Mouse (Mus musculus): ENCODE results near the gene Dmac2. TPM values are rescaled to one million over a fixed set of nuclear protein-coding genes. Genes with fewer than 3 reads are reported as not detected.

Dmac2 gene
- total and polyA plus RNA-seq, 2 experiments from 2014 or later = 47.5 to 54.3 TPM

DNA sequence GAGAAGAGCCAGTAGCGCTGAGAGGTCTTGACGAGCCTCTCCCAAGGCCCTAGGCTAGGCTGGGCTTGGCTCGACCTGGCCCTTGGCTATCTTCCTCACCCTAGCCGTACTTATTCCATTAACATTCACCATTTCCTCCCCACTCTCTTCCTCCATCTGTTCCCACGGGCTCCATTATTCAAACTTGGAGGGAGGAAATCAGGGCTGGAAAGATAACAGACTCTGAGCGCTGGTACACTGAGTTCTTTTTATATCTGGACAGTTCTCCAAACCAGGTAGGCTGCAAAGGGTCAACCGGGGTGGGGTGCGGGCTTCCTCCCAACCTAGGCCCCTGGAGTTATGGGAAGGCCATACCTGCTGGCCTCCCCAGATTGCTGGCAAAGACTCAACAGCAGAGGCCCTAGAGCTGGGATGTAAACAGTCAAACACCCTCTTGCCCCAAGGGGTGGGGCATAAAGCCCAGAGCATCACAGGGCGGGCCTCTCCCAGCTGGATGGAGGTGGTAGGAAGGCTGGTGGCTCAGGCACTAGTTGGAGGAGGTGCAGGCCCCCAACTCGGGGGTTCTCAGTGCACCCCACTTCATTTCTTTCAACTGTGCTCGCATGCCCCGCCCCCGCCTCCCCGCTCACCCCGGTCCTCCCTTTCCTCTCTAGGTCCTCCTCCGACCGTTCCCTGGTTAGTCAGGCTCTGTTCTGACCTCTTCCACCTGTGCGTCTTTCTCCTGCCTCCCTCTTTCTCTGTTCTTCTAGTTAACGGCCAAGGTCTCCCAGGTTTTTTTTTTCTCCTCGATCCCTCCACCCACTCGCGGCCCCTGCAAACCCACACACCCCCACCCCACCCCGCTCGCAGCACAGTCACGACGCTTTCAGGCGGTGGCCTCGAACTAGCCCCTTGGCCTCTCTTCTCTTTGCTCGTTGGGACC lies 7.6 kb downstream of the Dmac2 start, which contains the start of gene B3gnt8:
Gene B3gnt8 (plus strand): TSS at position 146 of the 922 bp plus-strand sequence.
- Histone ChIP-seq H3K4me3 (ENCODE audit: low read depth, low read length) (peak within 1 kb of the TSS; percentile 9; the same call in 1 of the 2 replicates), H3K9ac (replicated peaks; ENCODE audit: low read length, poor library complexity, severe bottlenecking) (no peak within 1 kb of the TSS), H3K27ac (ENCODE audit: low read depth, low read length) (no peak within 1 kb of the TSS), H3K4me2 (ENCODE audit: low read depth, low read length, poor library complexity, severe bottlenecking) (peak within 1 kb of the TSS; percentile 32), H3K36me3 (ENCODE audit: insufficient read depth, low read length) (peaks cover 49% of the 10 kb centered on the region), H3K27me3 (ENCODE audit: insufficient read depth, low read length) (peaks cover 13% of the 10 kb centered on the region), H3K4me1 (ENCODE audit: insufficient read depth, low read length) (no peaks in the 10 kb centered on the region), H3K9me3 (ENCODE audit: low read length) (no peaks in the 10 kb centered on the region)
- no peak for ATAC-seq (ENCODE audit: low FRiP score)
- 25% methylated on average over 28 of the region's 29 CpGs for WGBS
- no peak for TF ChIP-seq CTCF (IDR thresholded peaks at IDR 0.05)
- no peak for DNase-seq (ENCODE audit: low spot score)

DNA sequence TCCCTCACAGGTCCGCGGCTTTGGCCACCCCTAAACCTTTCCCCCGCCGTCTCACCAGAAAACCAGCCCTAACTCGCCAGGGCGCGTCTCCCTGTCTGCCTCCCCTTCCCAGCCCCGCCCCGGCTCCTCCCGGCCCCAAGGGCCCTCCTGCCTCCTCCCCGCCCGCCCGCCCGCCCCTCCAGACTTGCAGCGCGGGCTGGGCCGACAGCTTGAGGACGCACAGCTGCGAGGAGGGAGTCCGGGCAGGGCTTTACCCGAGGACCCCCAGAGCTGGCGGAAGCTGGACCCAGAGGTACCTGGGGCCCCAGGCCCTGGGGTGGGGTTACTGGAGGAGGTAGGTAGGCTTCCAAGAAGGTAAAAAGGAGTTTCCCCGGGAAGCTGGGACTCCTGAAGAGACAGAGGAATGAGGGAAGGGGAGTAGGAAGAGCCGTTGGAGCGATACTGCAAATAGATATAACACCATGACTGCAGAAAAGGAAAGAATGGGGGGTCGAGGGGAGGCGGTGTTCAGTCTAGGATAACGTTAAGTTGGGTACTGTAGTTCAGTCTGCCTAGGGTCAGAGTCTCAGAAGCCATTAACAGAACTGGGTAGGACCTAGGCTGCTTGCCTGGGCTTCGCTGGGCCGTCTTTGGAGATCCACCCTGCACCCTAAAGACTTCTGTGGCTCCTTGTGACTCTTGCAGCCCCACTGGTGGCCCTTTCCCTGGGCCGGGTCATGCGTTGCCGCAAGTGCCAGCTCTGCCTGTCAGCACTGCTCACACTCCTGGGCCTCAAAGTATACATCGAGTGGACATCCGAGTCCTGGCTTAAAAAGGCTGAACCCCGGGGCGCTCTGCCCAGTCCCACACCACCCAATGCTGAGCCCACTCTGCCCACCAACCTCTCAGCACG lies 8.5 kb downstream of the Dmac2 start:
- H3K27me3 ChIP-seq (ENCODE audit: insufficient read depth, low read length) = peaks cover 13% of the 10 kb centered on the region
- TF ChIP-seq CTCF (IDR thresholded peaks at IDR 0.05) = no peak
- ATAC-seq (ENCODE audit: low FRiP score) (no peak), DNase-seq (ENCODE audit: low spot score) (no peak)
- peak overlapping the region; percentile 9; the same call in 1 of the 2 replicates for H3K4me3 ChIP-seq (ENCODE audit: low read depth, low read length)
- H3K9me3 ChIP-seq (ENCODE audit: low read length) = no peaks in the 10 kb centered on the region
- H3K9ac ChIP-seq (replicated peaks; ENCODE audit: low read length, poor library complexity, severe bottlenecking) = no peak overlapping the region
- peak overlapping the region; percentile 32 for H3K4me2 ChIP-seq (ENCODE audit: low read depth, low read length, poor library complexity, severe bottlenecking)
- H3K36me3 ChIP-seq (ENCODE audit: insufficient read depth, low read length) = peaks cover 50% of the 10 kb centered on the region
- no peaks in the 10 kb centered on the region for H3K4me1 ChIP-seq (ENCODE audit: insufficient read depth, low read length)
- 19% methylated on average over 33 of the region's 38 CpGs for WGBS
- no peak overlapping the region for H3K27ac ChIP-seq (ENCODE audit: low read depth, low read length)

DNA sequence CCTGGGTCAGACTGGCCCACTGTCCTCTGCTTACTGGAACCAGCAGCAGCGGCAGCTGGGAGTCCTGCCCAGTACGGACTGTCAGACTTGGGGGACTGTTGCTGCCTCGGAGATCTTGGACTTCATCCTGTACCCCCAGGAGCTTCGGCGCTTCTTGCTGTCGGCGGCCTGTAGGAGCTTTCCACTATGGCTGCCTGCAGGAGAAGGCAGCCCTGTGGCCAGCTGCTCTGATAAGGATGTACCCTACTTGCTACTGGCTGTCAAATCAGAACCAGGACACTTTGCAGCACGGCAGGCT lies 9.1 kb downstream of the Dmac2 start:
- Histone ChIP-seq H3K36me3 (ENCODE audit: insufficient read depth, low read length) (peaks cover 50% of the 10 kb centered on the region), H3K4me3 (ENCODE audit: low read depth, low read length) (no peak overlapping the region), H3K9me3 (ENCODE audit: low read length) (no peaks in the 10 kb centered on the region), H3K27me3 (ENCODE audit: insufficient read depth, low read length) (peaks cover 13% of the 10 kb centered on the region), H3K27ac (ENCODE audit: low read depth, low read length) (no peak overlapping the region), H3K4me2 (ENCODE audit: low read depth, low read length, poor library complexity, severe bottlenecking) (no peak overlapping the region), H3K9ac (replicated peaks; ENCODE audit: low read length, poor library complexity, severe bottlenecking) (no peak overlapping the region), H3K4me1 (ENCODE audit: insufficient read depth, low read length) (no peaks in the 10 kb centered on the region)
- ATAC-seq (ENCODE audit: low FRiP score) (no peak), DNase-seq (ENCODE audit: low spot score) (no peak)
- 72% methylated on average over 8 of the region's 8 CpGs for WGBS
- no peak for TF ChIP-seq CTCF (IDR thresholded peaks at IDR 0.05)

DNA sequence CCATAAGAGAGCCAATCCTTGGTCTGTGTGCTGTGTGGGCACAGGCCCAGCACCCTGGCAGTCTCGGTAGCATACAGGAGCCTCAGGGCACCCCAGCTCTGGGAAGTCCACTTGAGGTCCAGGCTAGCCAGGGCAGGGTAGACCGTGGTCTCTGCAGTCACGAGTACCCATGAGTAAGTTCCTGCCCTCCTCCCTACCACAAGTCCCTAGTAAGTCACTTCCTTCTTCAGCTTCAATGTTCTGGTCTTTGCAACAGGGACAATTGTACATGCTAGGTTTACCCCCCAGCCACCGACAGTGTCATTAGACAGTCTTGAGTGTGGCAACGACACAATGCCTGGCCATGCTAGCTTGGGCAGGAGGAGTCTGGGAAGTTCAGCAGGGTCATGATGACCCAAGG lies 13.5 kb downstream of the Dmac2 start:
- no peaks in the 10 kb centered on the region for H3K4me1 ChIP-seq (ENCODE audit: insufficient read depth, low read length)
- no peak overlapping the region for H3K27ac ChIP-seq (ENCODE audit: low read depth, low read length)
- no peaks in the 10 kb centered on the region for H3K9me3 ChIP-seq (ENCODE audit: low read length)
- no peak overlapping the region for H3K4me3 ChIP-seq (ENCODE audit: low read depth, low read length)
- ATAC-seq (ENCODE audit: low FRiP score) (no peak), DNase-seq (ENCODE audit: low spot score) (no peak)
- no peak overlapping the region for H3K4me2 ChIP-seq (ENCODE audit: low read depth, low read length, poor library complexity, severe bottlenecking)
- no peak for TF ChIP-seq CTCF (IDR thresholded peaks at IDR 0.05)
- H3K9ac ChIP-seq (replicated peaks; ENCODE audit: low read length, poor library complexity, severe bottlenecking) = no peak overlapping the region
- WGBS = 91% methylated on average over 5 of the region's 5 CpGs
- H3K36me3 ChIP-seq (ENCODE audit: insufficient read depth, low read length) = peaks cover 58% of the 10 kb centered on the region
- H3K27me3 ChIP-seq (ENCODE audit: insufficient read depth, low read length) = peaks cover 13% of the 10 kb centered on the region

DNA sequence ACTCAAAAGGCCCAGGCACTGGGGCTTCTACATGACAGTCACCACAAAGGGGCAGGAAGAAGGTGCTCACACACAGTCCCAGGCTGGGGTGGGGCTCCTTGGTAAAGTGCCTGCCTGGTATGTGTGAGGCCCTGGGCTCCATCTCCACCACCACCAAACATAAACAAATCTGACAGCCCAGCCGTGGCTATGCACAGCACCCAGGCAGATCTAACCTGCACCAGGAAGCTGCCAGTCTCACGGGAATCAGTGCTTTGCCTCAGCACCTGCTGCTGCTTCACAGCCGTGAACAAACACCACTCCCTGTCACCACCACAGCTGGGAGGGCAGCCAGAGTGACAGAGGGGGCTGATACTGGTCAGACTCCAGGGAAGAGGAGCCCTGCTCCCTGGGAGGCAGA lies 17.2 kb downstream of the Dmac2 start:
- WGBS = 76% methylated on average over 3 of the region's 3 CpGs
- no peak for TF ChIP-seq CTCF (IDR thresholded peaks at IDR 0.05)
- Histone ChIP-seq H3K9ac (replicated peaks; ENCODE audit: low read length, poor library complexity, severe bottlenecking) (no peak overlapping the region), H3K9me3 (ENCODE audit: low read length) (no peaks in the 10 kb centered on the region), H3K4me3 (ENCODE audit: low read depth, low read length) (no peak overlapping the region), H3K27me3 (ENCODE audit: insufficient read depth, low read length) (no peaks in the 10 kb centered on the region), H3K4me1 (ENCODE audit: insufficient read depth, low read length) (no peaks in the 10 kb centered on the region), H3K27ac (ENCODE audit: low read depth, low read length) (no peak overlapping the region), H3K36me3 (ENCODE audit: insufficient read depth, low read length) (peaks cover 62% of the 10 kb centered on the region), H3K4me2 (ENCODE audit: low read depth, low read length, poor library complexity, severe bottlenecking) (no peak overlapping the region)
- ATAC-seq (ENCODE audit: low FRiP score) (no peak), DNase-seq (ENCODE audit: low spot score) (no peak)

Data from midbrain, postnatal 0 days (tissue).